Mouse (Mus musculus): ENCODE measurements around the gene Gm4952. TPM values are rescaled to one million over a fixed set of nuclear protein-coding genes. Genes with fewer than 3 reads are reported as not detected.

Gene Gm4952
- not detected for total RNA-seq (2023)

GRCm38 (mm10) chr19:12599674-12600073, at the start of gene Gm4952:
Gene Gm4952, plus strand, starts transcription at chr19:12599974.

GRCm38 (mm10) chr19:12633176-12633575, 33.4 kb downstream of the Gm4952 start, which contains the start of gene Glyat:
Gene Glyat, plus strand, starts transcription at chr19:12633308.

GRCm38 (mm10) chr19:12670139-12670538, 70.4 kb downstream of the Gm4952 start, which contains the start of gene Olfr1442:
Gene Olfr1442, plus strand, starts transcription at chr19:12670439.

GRCm38 (mm10) chr19:12677812-12678211, 78.0 kb downstream of the Gm4952 start, which contains the start of gene Olfr1443:
Gene Olfr1443, plus strand, starts transcription at chr19:12678112.

Other genes starting within 250 kb of the Gm4952 start
- not detected for gene Olfr1440, start 212.7 kb upstream of the Gm4952 start, total RNA-seq (2023)
- not detected for gene Olfr1441, start 182.5 kb upstream of the Gm4952 start, total RNA-seq (2023)
- not detected for gene Pfpl, start 172.1 kb upstream of the Gm4952 start, total RNA-seq (2023)
- gene Mpeg1, start 139.2 kb upstream of the Gm4952 start, total RNA-seq (2023) = 10 to 100 TPM in 1 of 2 experiments, 1 to 10 TPM in 1; 8.7 to 17.2 TPM
- 1 to 10 TPM; 3.6 to 6.2 TPM for gene Dtx4, start 98.5 kb upstream of the Gm4952 start, total RNA-seq (2023)
- gene Fam111a, start 54.2 kb upstream of the Gm4952 start, total RNA-seq (2023) = 10 to 100 TPM; 20.3 to 27.8 TPM
- not detected for gene Glyat, start 33.3 kb downstream of the Gm4952 start, total RNA-seq (2023)
- gene Olfr1442, start 70.5 kb downstream of the Gm4952 start, total RNA-seq (2023) = not detected
- not detected for gene Olfr1443, start 78.1 kb downstream of the Gm4952 start, total RNA-seq (2023)
- gene Keg1, start 95.8 kb downstream of the Gm4952 start, total RNA-seq (2023) = not detected
- gene Cntf, start 165.7 kb downstream of the Gm4952 start, total RNA-seq (2023) = 1 to 10 TPM; 5.7 to 6.1 TPM
- gene Zfp91, start 196.2 kb downstream of the Gm4952 start, total RNA-seq (2023) = 10 to 100 TPM; 85.1 to 88.8 TPM
- gene Lpxn, start 196.2 kb downstream of the Gm4952 start, total RNA-seq (2023) = 10 to 100 TPM; 42.7 to 50.1 TPM
- 1 to 10 TPM; 4.5 to 5.5 TPM for gene Gm5244, start 246.7 kb downstream of the Gm4952 start, total RNA-seq (2023)

Data from T-cell, adult 66 days (primary cell).